Mouse (Mus musculus): ENCODE measurements around the gene Cpm. TPM values are rescaled to one million over a fixed set of nuclear protein-coding genes. Genes with fewer than 3 reads are reported as not detected.

Gene Cpm
- 38.3 and 45.1 TPM in 2 replicates for polyA plus RNA-seq (2014; fragmentation: Nextera tagmentation; extraction: Ambion mirVana)

- no peaks in the 10 kb centered on the region for H3K36me3 ChIP-seq (ENCODE audit: control insufficient read depth, insufficient read depth, low read length)
- peak within 1 kb of the TSS; percentile 63 for H3K9ac ChIP-seq (ENCODE audit: low read length)
- peak; percentile 86 for DNase-seq (ENCODE audit: low spot score)
- peaks cover 12% of the 10 kb centered on the region; the same call in 1 of the 2 replicates for H3K4me1 ChIP-seq (ENCODE audit: control insufficient read depth, insufficient read depth, low read length)
- H3K4me3 ChIP-seq (ENCODE audit: low read depth, low read length), result peak within 1 kb of the TSS; percentile 67
- H3K4me2 ChIP-seq (ENCODE audit: low read depth, severe bottlenecking), result peak within 1 kb of the TSS; percentile 91
- 0% methylated on average over 72 of the region's 73 CpGs for WGBS
- ATAC-seq (ENCODE audit: insufficient number of reproducible peaks, low FRiP score, low TSS enrichment, low read depth), result peak; percentile 92
- H3K27me3 ChIP-seq (ENCODE audit: control insufficient read depth, insufficient read depth, low read length), result peaks cover 5% of the 10 kb centered on the region; the same call in 1 of the 2 replicates
- no peak within 1 kb of the TSS for H3K27ac ChIP-seq (replicated peaks; ENCODE audit: low read depth, low read length)
- no peaks in the 10 kb centered on the region for H3K9me3 ChIP-seq (ENCODE audit: control insufficient read depth, low read length)
Observed at GRCm38 (mm10) chr10:117629169-117629971, at the start of gene Cpm. Cpm (plus strand) TSS chr10:117629500.

GRCm38 (mm10) chr10:117579771-117580284 is 49.5 kb upstream of the Cpm start:
- no peak overlapping the region for H3K27ac ChIP-seq (replicated peaks; ENCODE audit: low read depth, low read length)
- no peak for ATAC-seq (ENCODE audit: insufficient number of reproducible peaks, low FRiP score, low TSS enrichment, low read depth)
- no peak overlapping the region for H3K4me3 ChIP-seq (ENCODE audit: low read depth, low read length)
- H3K9me3 ChIP-seq (ENCODE audit: control insufficient read depth, low read length), result no peaks in the 10 kb centered on the region
- H3K9ac ChIP-seq (ENCODE audit: low read length), result no peak overlapping the region
- no peak overlapping the region for H3K4me2 ChIP-seq (ENCODE audit: low read depth, severe bottlenecking)
- H3K36me3 ChIP-seq (ENCODE audit: control insufficient read depth, insufficient read depth, low read length), result no peaks in the 10 kb centered on the region
- no peak for DNase-seq (ENCODE audit: low spot score)
- H3K4me1 ChIP-seq (ENCODE audit: control insufficient read depth, insufficient read depth, low read length), result peaks cover 17% of the 10 kb centered on the region
- H3K27me3 ChIP-seq (ENCODE audit: control insufficient read depth, insufficient read depth, low read length), result no peaks in the 10 kb centered on the region
- 58% methylated on average over 9 of the region's 9 CpGs for WGBS

GRCm38 (mm10) chr10:117580405-117580804 is 48.9 kb upstream of the Cpm start:
- DNase-seq (ENCODE audit: low spot score) (no peak), ATAC-seq (ENCODE audit: insufficient number of reproducible peaks, low FRiP score, low TSS enrichment, low read depth) (no peak)
- WGBS, result 92% methylated on average over 5 of the region's 5 CpGs
- Histone ChIP-seq H3K27me3 (ENCODE audit: control insufficient read depth, insufficient read depth, low read length) (no peaks in the 10 kb centered on the region), H3K36me3 (ENCODE audit: control insufficient read depth, insufficient read depth, low read length) (no peaks in the 10 kb centered on the region), H3K27ac (replicated peaks; ENCODE audit: low read depth, low read length) (no peak overlapping the region), H3K9me3 (ENCODE audit: control insufficient read depth, low read length) (no peaks in the 10 kb centered on the region), H3K9ac (ENCODE audit: low read length) (no peak overlapping the region), H3K4me2 (ENCODE audit: low read depth, severe bottlenecking) (no peak overlapping the region), H3K4me3 (ENCODE audit: low read depth, low read length) (no peak overlapping the region), H3K4me1 (ENCODE audit: control insufficient read depth, insufficient read depth, low read length) (peaks cover 17% of the 10 kb centered on the region)

GRCm38 (mm10) chr10:117581007-117581752 is 48.1 kb upstream of the Cpm start:
- Histone ChIP-seq H3K4me3 (ENCODE audit: low read depth, low read length) (no peak overlapping the region), H3K4me2 (ENCODE audit: low read depth, severe bottlenecking) (no peak overlapping the region), H3K4me1 (ENCODE audit: control insufficient read depth, insufficient read depth, low read length) (peaks cover 17% of the 10 kb centered on the region), H3K9me3 (ENCODE audit: control insufficient read depth, low read length) (no peaks in the 10 kb centered on the region), H3K36me3 (ENCODE audit: control insufficient read depth, insufficient read depth, low read length) (no peaks in the 10 kb centered on the region), H3K27ac (replicated peaks; ENCODE audit: low read depth, low read length) (no peak overlapping the region), H3K27me3 (ENCODE audit: control insufficient read depth, insufficient read depth, low read length) (no peaks in the 10 kb centered on the region), H3K9ac (ENCODE audit: low read length) (no peak overlapping the region)
- ATAC-seq (ENCODE audit: insufficient number of reproducible peaks, low FRiP score, low TSS enrichment, low read depth) (no peak), DNase-seq (ENCODE audit: low spot score) (no peak)
- 91% methylated on average over 11 of the region's 11 CpGs for WGBS

- ATAC-seq (ENCODE audit: insufficient number of reproducible peaks, low FRiP score, low TSS enrichment, low read depth) (no peak), DNase-seq (ENCODE audit: low spot score) (no peak)
- Histone ChIP-seq H3K4me3 (ENCODE audit: low read depth, low read length) (no peak overlapping the region), H3K9me3 (ENCODE audit: control insufficient read depth, low read length) (no peaks in the 10 kb centered on the region), H3K36me3 (ENCODE audit: control insufficient read depth, insufficient read depth, low read length) (no peaks in the 10 kb centered on the region), H3K4me2 (ENCODE audit: low read depth, severe bottlenecking) (no peak overlapping the region), H3K4me1 (ENCODE audit: control insufficient read depth, insufficient read depth, low read length) (peaks cover 17% of the 10 kb centered on the region), H3K27me3 (ENCODE audit: control insufficient read depth, insufficient read depth, low read length) (no peaks in the 10 kb centered on the region), H3K27ac (replicated peaks; ENCODE audit: low read depth, low read length) (no peak overlapping the region), H3K9ac (ENCODE audit: low read length) (no peak overlapping the region)
- 87% methylated on average over 3 of the region's 3 CpGs for WGBS
Observed at GRCm38 (mm10) chr10:117581753-117582062, 47.6 kb upstream of the Cpm start.

- Histone ChIP-seq H3K4me1 (ENCODE audit: control insufficient read depth, insufficient read depth, low read length) (peaks cover 17% of the 10 kb centered on the region), H3K27me3 (ENCODE audit: control insufficient read depth, insufficient read depth, low read length) (no peaks in the 10 kb centered on the region), H3K4me2 (ENCODE audit: low read depth, severe bottlenecking) (peak overlapping the region; percentile 19), H3K27ac (replicated peaks; ENCODE audit: low read depth, low read length) (peak overlapping the region; percentile 81), H3K4me3 (ENCODE audit: low read depth, low read length) (no peak overlapping the region), H3K9ac (ENCODE audit: low read length) (no peak overlapping the region), H3K36me3 (ENCODE audit: control insufficient read depth, insufficient read depth, low read length) (no peaks in the 10 kb centered on the region), H3K9me3 (ENCODE audit: control insufficient read depth, low read length) (no peaks in the 10 kb centered on the region)
- ATAC-seq (ENCODE audit: insufficient number of reproducible peaks, low FRiP score, low TSS enrichment, low read depth) (peak; percentile 86), DNase-seq (ENCODE audit: low spot score) (peak; percentile 83)
- 27% methylated on average over 14 of the region's 14 CpGs for WGBS
Observed at GRCm38 (mm10) chr10:117583155-117584061, 45.9 kb upstream of the Cpm start.

- H3K4me3 ChIP-seq (ENCODE audit: low read depth, low read length), result no peak overlapping the region
- H3K36me3 ChIP-seq (ENCODE audit: control insufficient read depth, insufficient read depth, low read length), result no peaks in the 10 kb centered on the region
- ATAC-seq (ENCODE audit: insufficient number of reproducible peaks, low FRiP score, low TSS enrichment, low read depth), result no peak; the same call in 1 of the 2 replicates
- no peak overlapping the region for H3K9ac ChIP-seq (ENCODE audit: low read length)
- peak overlapping the region; percentile 19 for H3K4me2 ChIP-seq (ENCODE audit: low read depth, severe bottlenecking)
- no peaks in the 10 kb centered on the region for H3K27me3 ChIP-seq (ENCODE audit: control insufficient read depth, insufficient read depth, low read length)
- peaks cover 17% of the 10 kb centered on the region for H3K4me1 ChIP-seq (ENCODE audit: control insufficient read depth, insufficient read depth, low read length)
- no peak for DNase-seq (ENCODE audit: low spot score)
- no peaks in the 10 kb centered on the region for H3K9me3 ChIP-seq (ENCODE audit: control insufficient read depth, low read length)
- WGBS, result 39% methylated on average over 3 of the region's 3 CpGs
- H3K27ac ChIP-seq (replicated peaks; ENCODE audit: low read depth, low read length), result peak overlapping the region; percentile 81
Observed at GRCm38 (mm10) chr10:117584102-117584501, 45.2 kb upstream of the Cpm start.

Measured in limb, embryonic 11.5 days (tissue).